Mouse (Mus musculus) hindbrain, postnatal 0 days (tissue): ENCODE measurements around the gene Phf12. TPM values are rescaled to one million over a fixed set of nuclear protein-coding genes. Genes with fewer than 3 reads are reported as not detected.

ENCODE experiments used
- ATAC-seq: fragments of 200-750 bp; cut with Nextera tagmentation; 2 replicates; pipeline ENCODE4 v1.8.0; 2017; ENCODE audit warnings: mild to moderate bottlenecking, moderate TSS enrichment, moderate library complexity
- DNase-seq: peaks from one replicate; pipeline ENCODE4 v3.0.0-alpha.2; 2015; ENCODE audit warnings: low spot score
- H3K27ac ChIP-seq: fragments of 300-500 bp; sonication (generic); 2 replicates; pipeline ENCODE4 v1.5.1; 2014; ENCODE audit warnings: mild to moderate bottlenecking
- H3K27me3 ChIP-seq: fragments of 300-500 bp; sonication (generic); 2 replicates; pipeline ENCODE4 v1.6.1; 2014; ENCODE audit warnings: low read length, mixed read lengths; ENCODE audit not compliant: insufficient read depth
- H3K36me3 ChIP-seq: fragments of 300-500 bp; sonication (generic); 2 replicates; pipeline ENCODE4 v1.6.1; 2014; ENCODE audit warnings: low read length, mixed read lengths; ENCODE audit not compliant: insufficient read depth
- H3K4me1 ChIP-seq: fragments of 300-500 bp; sonication (generic); 2 replicates; pipeline ENCODE4 v1.6.1; 2014; ENCODE audit warnings: antibody characterized with exemption, low read length, mixed read lengths; ENCODE audit not compliant: insufficient read depth
- H3K4me2 ChIP-seq: fragments of 300-500 bp; sonication (generic); 2 replicates; pipeline ENCODE4 v1.6.1; 2014; ENCODE audit warnings: low read depth, mild to moderate bottlenecking, low read length, moderate library complexity, mixed read lengths
- H3K4me3 ChIP-seq: fragments of 300-500 bp; sonication (generic); 2 replicates; pipeline ENCODE4 v1.5.1; 2014; ENCODE audit warnings: low read length
- H3K9ac ChIP-seq: fragments of 300-500 bp; sonication (generic); replicated peaks from 2 replicates; pipeline ENCODE4 v1.6.1; 2014; ENCODE audit warnings: mild to moderate bottlenecking, low read length, moderate library complexity, mixed read lengths
- H3K9me3 ChIP-seq: fragments of 300-500 bp; sonication (generic); 2 replicates; pipeline ENCODE4 v1.6.1; 2016; ENCODE audit warnings: low read length, mixed read lengths
- CTCF ChIP-seq: IDR thresholded peaks from 2 replicates; pipeline ENCODE4 v1.5.1; 2016; ENCODE audit warnings: antibody characterized with exemption, control low read depth, low read depth
- WGBS: fragments of 180-500 bp; shearing (Covaris S2); extraction: QIAGEN DNeasy Blood & Tissue Kit; methylation state at CpG from one replicate; pipeline ENCODE4 v1.1.7; 2014; 5-methylcytosine and 5-hydroxymethylcytosine counted together
- polyA plus RNA-seq: library from polyadenylated mRNA; unstranded; fragments of >200 nt; fragmentation: Nextera tagmentation; extraction: Ambion mirVana; gene quantifications from 2 replicates; pipeline ENCODE4 v1.2.1, GENCODE M21; 2015
- total RNA-seq: library from RNA; depleted of rRNA; stranded (reverse); fragments of >200 nt; gene quantifications from 2 replicates; pipeline ENCODE4 v1.2.3, GENCODE M21; 2014

The Phf12 gene
- total and polyA plus RNA-seq, 2 experiments from 2014 or later, result 8.3 to 31.9 TPM

DNA sequence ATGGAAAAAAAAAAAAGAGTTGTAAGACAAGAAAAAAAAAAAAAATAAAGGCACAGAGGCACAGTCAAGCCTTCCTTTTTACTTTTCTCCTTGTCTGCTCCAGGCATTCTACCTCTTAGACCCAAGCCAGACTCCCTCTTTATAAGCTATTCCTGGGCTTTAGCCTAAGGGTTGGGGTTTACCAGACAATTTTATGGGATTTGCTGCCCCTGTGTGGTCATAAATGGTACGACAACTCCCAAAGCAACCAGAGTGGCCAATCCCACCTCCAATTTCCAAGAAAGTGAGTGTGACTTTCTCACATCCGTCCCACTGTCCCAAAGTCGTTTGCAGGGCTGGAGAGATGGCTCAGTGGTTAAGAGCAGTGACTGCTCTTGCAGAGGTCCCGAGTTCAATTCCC, 15.4 kb upstream of the Phf12 start:
- ATAC-seq (peak; percentile 37; the same call in 1 of the 2 replicates), DNase-seq (peak; percentile 92)
- H3K9me3 ChIP-seq, result no peaks in the 10 kb centered on the region
- H3K4me1 ChIP-seq, result peaks cover 19% of the 10 kb centered on the region
- no peak overlapping the region for H3K27ac ChIP-seq
- H3K27me3 ChIP-seq, result no peaks in the 10 kb centered on the region
- H3K36me3 ChIP-seq, result no peaks in the 10 kb centered on the region; the same call in 1 of the 2 replicates
- WGBS, result 0% methylated on average over 4 of the region's 4 CpGs
- peak; percentile 80 for TF ChIP-seq CTCF
- H3K9ac ChIP-seq, result no peak overlapping the region
- no peak overlapping the region for H3K4me2 ChIP-seq
- no peak overlapping the region for H3K4me3 ChIP-seq

DNA sequence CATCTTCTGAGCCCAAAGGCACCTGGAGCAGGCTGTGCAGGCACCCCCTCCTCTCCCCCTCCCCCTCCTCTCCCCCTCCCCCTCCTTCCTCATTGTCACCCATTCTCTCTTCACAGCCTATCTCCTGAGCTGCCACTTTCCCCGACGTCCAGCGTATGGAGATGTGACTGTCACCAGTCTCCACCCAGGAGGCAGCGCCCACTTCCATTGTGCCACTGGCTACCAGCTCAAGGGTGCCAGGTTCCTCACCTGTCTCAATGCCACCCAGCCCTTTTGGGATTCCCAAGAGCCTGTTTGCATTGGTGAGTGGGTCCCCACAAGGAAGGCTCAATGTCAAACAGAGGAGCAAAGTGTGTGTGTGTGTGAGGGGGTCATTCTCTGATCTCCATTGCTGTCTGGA, 13.8 kb upstream of the Phf12 start:
- peaks cover 19% of the 10 kb centered on the region for H3K4me1 ChIP-seq
- H3K27me3 ChIP-seq, result no peaks in the 10 kb centered on the region
- WGBS, result 70% methylated on average over 4 of the region's 4 CpGs
- no peak for ATAC-seq
- H3K27ac ChIP-seq, result no peak overlapping the region
- no peaks in the 10 kb centered on the region for H3K9me3 ChIP-seq
- H3K36me3 ChIP-seq, result no peaks in the 10 kb centered on the region; the same call in 1 of the 2 replicates
- TF ChIP-seq CTCF, result no peak
- DNase-seq, result no peak
- no peak overlapping the region for H3K4me3 ChIP-seq
- no peak overlapping the region for H3K9ac ChIP-seq
- no peak overlapping the region for H3K4me2 ChIP-seq

DNA sequence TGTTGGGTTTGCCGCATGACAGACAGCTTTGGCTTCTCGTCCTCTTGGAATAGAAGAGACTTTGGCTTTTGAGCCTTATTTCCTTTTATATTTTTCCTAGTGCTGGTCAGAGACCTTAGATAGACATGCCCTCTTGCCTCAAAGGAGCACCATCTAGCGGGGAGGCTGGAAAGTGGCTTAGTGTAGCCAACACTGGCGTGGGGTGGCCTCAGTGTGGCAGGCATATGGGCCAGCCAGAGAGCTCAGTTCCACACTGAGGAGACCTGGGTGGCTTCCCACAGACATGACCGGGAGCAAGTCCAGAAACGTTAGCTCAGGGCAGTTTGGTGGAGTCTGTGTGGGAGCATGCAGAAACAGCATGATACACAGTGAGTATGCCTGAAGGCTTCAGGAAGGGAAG, 11.8 kb upstream of the Phf12 start:
- DNase-seq (no peak), ATAC-seq (no peak)
- H3K36me3 ChIP-seq, result no peaks in the 10 kb centered on the region; the same call in 1 of the 2 replicates
- no peak overlapping the region for H3K27ac ChIP-seq
- WGBS, result 82% methylated on average over 6 of the region's 6 CpGs
- TF ChIP-seq CTCF, result no peak
- H3K4me1 ChIP-seq, result peaks cover 7% of the 10 kb centered on the region; the same call in 1 of the 2 replicates
- no peaks in the 10 kb centered on the region for H3K9me3 ChIP-seq
- H3K9ac ChIP-seq, result no peak overlapping the region
- H3K4me3 ChIP-seq, result no peak overlapping the region
- no peak overlapping the region for H3K4me2 ChIP-seq
- no peaks in the 10 kb centered on the region for H3K27me3 ChIP-seq

DNA sequence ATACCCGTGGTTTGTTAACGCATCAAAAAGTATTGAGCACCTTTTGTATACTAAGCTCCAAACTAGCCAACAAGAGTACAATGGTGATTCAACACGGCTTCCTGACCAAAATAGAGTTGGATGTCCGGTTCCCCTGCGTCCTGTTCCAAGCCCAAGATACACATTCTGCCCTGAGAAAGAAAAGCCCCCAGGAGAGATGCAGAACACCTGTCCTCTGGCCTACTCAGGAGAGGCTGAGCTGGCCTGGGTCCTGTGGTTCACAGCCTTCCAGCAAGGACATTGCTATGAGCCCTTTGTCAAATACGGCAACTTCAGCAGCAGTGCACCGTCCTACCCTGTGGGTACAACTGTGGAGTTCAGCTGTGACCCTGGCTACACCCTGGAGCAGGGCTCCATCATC, 9.0 kb upstream of the Phf12 start:
- Histone ChIP-seq H3K36me3 (peaks cover 11% of the 10 kb centered on the region; the same call in 1 of the 2 replicates), H3K27me3 (no peaks in the 10 kb centered on the region), H3K9ac (no peak overlapping the region), H3K9me3 (no peaks in the 10 kb centered on the region), H3K4me3 (no peak overlapping the region), H3K27ac (no peak overlapping the region), H3K4me1 (no peaks in the 10 kb centered on the region), H3K4me2 (no peak overlapping the region)
- ATAC-seq (no peak), DNase-seq (no peak)
- no peak for TF ChIP-seq CTCF
- WGBS, result 90% methylated on average over 7 of the region's 7 CpGs

DNA sequence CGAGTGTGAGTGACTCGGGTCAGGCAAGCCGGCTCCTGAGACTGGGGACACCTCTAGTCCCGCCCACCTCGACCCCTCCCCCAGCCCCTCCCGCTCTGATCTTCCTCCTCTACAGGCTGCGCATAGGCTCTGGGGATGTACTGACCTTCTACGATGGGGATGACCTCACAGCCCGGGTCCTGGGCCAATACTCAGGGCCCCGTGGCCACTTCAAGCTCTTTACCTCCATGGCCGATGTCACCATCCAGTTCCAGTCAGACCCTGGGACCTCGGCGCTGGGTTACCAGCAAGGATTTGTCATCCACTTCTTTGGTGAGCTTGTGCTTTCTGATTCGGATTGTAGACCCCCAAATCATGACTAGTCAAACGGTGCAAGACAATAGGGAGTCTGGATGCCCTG, 8.2 kb upstream of the Phf12 start:
- no peaks in the 10 kb centered on the region for H3K27me3 ChIP-seq

DNA sequence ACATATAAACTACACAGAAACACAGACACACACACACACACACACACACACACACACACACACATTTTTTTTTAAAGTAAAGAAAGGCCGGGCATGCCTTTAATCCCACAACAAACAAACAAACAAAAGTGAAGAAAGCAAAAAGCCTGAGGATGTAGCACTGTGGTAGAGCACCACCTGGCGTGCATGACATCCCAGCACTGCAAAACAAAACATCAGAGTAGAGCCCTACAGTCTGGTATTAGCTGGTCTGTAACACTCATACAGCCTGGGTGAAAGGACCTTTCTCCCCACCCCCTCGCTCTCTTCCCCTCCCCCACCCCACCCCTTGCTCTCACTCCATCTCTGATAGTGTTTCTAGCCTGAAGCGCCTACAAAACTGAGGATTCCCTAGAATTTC, 6.7 kb upstream of the Phf12 start:
- H3K36me3 ChIP-seq, result peaks cover 11% of the 10 kb centered on the region; the same call in 1 of the 2 replicates
- no peak overlapping the region for H3K27ac ChIP-seq
- H3K9ac ChIP-seq, result no peak overlapping the region
- peak; percentile 38 for TF ChIP-seq CTCF
- no peak overlapping the region for H3K4me2 ChIP-seq
- ATAC-seq, result no peak
- 49% methylated on average over 4 of the region's 4 CpGs for WGBS
- DNase-seq, result no peak
- no peaks in the 10 kb centered on the region for H3K4me1 ChIP-seq
- H3K4me3 ChIP-seq, result no peak overlapping the region
- H3K9me3 ChIP-seq, result no peaks in the 10 kb centered on the region
- H3K27me3 ChIP-seq, result no peaks in the 10 kb centered on the region

More for the DNA sequence above, 8.2 kb upstream of the Phf12 start:
- 52% methylated on average over 15 of the region's 15 CpGs for WGBS
- no peak overlapping the region for H3K27ac ChIP-seq
- DNase-seq (no peak), ATAC-seq (no peak)
- H3K4me3 ChIP-seq, result no peak overlapping the region
- peaks cover 11% of the 10 kb centered on the region; the same call in 1 of the 2 replicates for H3K36me3 ChIP-seq
- TF ChIP-seq CTCF, result no peak
- H3K4me2 ChIP-seq, result no peak overlapping the region
- H3K9ac ChIP-seq, result 0 out of 2 replicates have a peak overlapping the region, but pooled peaks have one; percentile 0
- H3K9me3 ChIP-seq, result no peaks in the 10 kb centered on the region
- H3K4me1 ChIP-seq, result no peaks in the 10 kb centered on the region

DNA sequence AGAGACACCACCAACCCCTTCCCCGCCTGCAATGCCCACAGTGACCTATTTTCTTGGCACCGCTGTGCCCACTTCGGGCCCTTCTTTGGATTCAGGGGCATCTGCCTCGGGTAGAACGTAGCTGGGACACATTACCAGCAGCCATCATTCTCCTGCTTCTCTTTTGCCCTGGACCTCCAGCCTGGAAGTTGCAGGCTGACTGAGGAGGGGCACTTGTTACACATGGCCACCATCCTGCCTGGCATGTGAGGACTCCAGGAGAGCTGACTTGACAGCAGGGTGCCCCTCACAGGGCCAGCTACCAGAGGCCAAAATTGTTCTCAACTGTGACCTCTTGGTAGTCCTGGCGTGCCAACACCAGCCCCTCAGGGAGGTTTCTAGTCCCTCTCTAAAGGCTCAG, 4.4 kb upstream of the Phf12 start:
- H3K4me1 ChIP-seq, result no peaks in the 10 kb centered on the region
- 81% methylated on average over 6 of the region's 6 CpGs for WGBS
- no peak overlapping the region for H3K4me3 ChIP-seq
- H3K9ac ChIP-seq, result no peak overlapping the region
- DNase-seq (no peak), ATAC-seq (no peak)
- no peak overlapping the region for H3K27ac ChIP-seq
- H3K9me3 ChIP-seq, result no peaks in the 10 kb centered on the region
- H3K27me3 ChIP-seq, result no peaks in the 10 kb centered on the region
- no peak for TF ChIP-seq CTCF
- peaks cover 11% of the 10 kb centered on the region; the same call in 1 of the 2 replicates for H3K36me3 ChIP-seq
- no peak overlapping the region for H3K4me2 ChIP-seq
